Mouse (Mus musculus): ENCODE data around the gene Myh14. TPM values are rescaled to one million over a fixed set of nuclear protein-coding genes. Genes with fewer than 3 reads are reported as not detected.

Gene Myh14
- polyA plus RNA-seq, 1 experiment from 2014 or later, result 1.8 TPM

GRCm38 (mm10) chr7:44645951-44646350 lies 24.7 kb downstream of the Myh14 start:
- H3K27me3 ChIP-seq (ENCODE audit: poor library complexity, severe bottlenecking), result peaks cover 60% of the 10 kb centered on the region
- peak overlapping the region; percentile 16; the same call in 1 of the 2 replicates for H3K4me3 ChIP-seq
- 26% methylated on average over 15 of the region's 15 CpGs for WGBS

GRCm38 (mm10) chr7:44645256-44645655 lies 25.4 kb downstream of the Myh14 start:
- no peak for DNase-seq (ENCODE audit: extremely low spot score, low spot score)
- Histone ChIP-seq H3K9me3 (no peaks in the 10 kb centered on the region), H3K4me1 (peaks cover 14% of the 10 kb centered on the region), H3K4me3 (no peak overlapping the region), H3K27me3 (ENCODE audit: poor library complexity, severe bottlenecking) (peaks cover 67% of the 10 kb centered on the region), H3K27ac (no peak overlapping the region), H3K36me3 (replicated peaks) (no peaks in the 10 kb centered on the region)
- WGBS, result 77% methylated on average over 5 of the region's 5 CpGs

More at GRCm38 (mm10) chr7:44645951-44646350, 24.7 kb downstream of the Myh14 start:
- Histone ChIP-seq H3K27ac (no peak overlapping the region), H3K36me3 (replicated peaks) (no peaks in the 10 kb centered on the region), H3K9me3 (no peaks in the 10 kb centered on the region), H3K4me1 (peaks cover 9% of the 10 kb centered on the region)
- no peak for DNase-seq (ENCODE audit: extremely low spot score, low spot score)

- Histone ChIP-seq H3K27me3 (ENCODE audit: poor library complexity, severe bottlenecking) (peaks cover 92% of the 10 kb centered on the region), H3K27ac (no peak overlapping the region), H3K9me3 (no peaks in the 10 kb centered on the region), H3K4me1 (peaks cover 24% of the 10 kb centered on the region), H3K4me3 (no peak overlapping the region), H3K36me3 (replicated peaks) (no peaks in the 10 kb centered on the region)
- 31% methylated on average over 8 of the region's 8 CpGs for WGBS
- no peak for DNase-seq (ENCODE audit: extremely low spot score, low spot score)
Observed at GRCm38 (mm10) chr7:44641887-44642286, 28.8 kb downstream of the Myh14 start.

- H3K4me3 ChIP-seq, result peak overlapping the region; percentile 35
Observed at GRCm38 (mm10) chr7:44640843-44641605, 29.6 kb downstream of the Myh14 start.

GRCm38 (mm10) chr7:44638663-44639062 lies 32.0 kb downstream of the Myh14 start:
- 2% methylated on average over 16 of the region's 16 CpGs for WGBS
- Histone ChIP-seq H3K36me3 (replicated peaks) (no peaks in the 10 kb centered on the region), H3K9me3 (no peaks in the 10 kb centered on the region), H3K4me3 (peak overlapping the region; percentile 34), H3K4me1 (peaks cover 20% of the 10 kb centered on the region), H3K27me3 (ENCODE audit: poor library complexity, severe bottlenecking) (peaks cover 82% of the 10 kb centered on the region), H3K27ac (no peak overlapping the region)
- DNase-seq (ENCODE audit: extremely low spot score, low spot score), result no peak

More at GRCm38 (mm10) chr7:44640843-44641605, 29.6 kb downstream of the Myh14 start:
- DNase-seq (ENCODE audit: extremely low spot score, low spot score), result no peak
- Histone ChIP-seq H3K4me1 (peaks cover 23% of the 10 kb centered on the region), H3K27me3 (ENCODE audit: poor library complexity, severe bottlenecking) (peaks cover 87% of the 10 kb centered on the region), H3K36me3 (replicated peaks) (no peaks in the 10 kb centered on the region), H3K27ac (peak overlapping the region; percentile 11; the same call in 1 of the 2 replicates), H3K9me3 (no peaks in the 10 kb centered on the region)
- 21% methylated on average over 25 of the region's 25 CpGs for WGBS

GRCm38 (mm10) chr7:44636684-44637083 lies 34.0 kb downstream of the Myh14 start:
- H3K4me1 ChIP-seq, result peaks cover 25% of the 10 kb centered on the region
- no peak for DNase-seq (ENCODE audit: extremely low spot score, low spot score)
- H3K27ac ChIP-seq, result no peak overlapping the region
- H3K27me3 ChIP-seq (ENCODE audit: poor library complexity, severe bottlenecking), result peaks cover 83% of the 10 kb centered on the region
- WGBS, result 89% methylated on average over 9 of the region's 9 CpGs
- H3K36me3 ChIP-seq (replicated peaks), result no peaks in the 10 kb centered on the region
- no peak overlapping the region for H3K4me3 ChIP-seq
- no peaks in the 10 kb centered on the region for H3K9me3 ChIP-seq

- Histone ChIP-seq H3K9me3 (no peaks in the 10 kb centered on the region), H3K27me3 (ENCODE audit: poor library complexity, severe bottlenecking) (peaks cover 56% of the 10 kb centered on the region), H3K4me1 (peaks cover 6% of the 10 kb centered on the region; the same call in 1 of the 2 replicates), H3K36me3 (replicated peaks) (no peaks in the 10 kb centered on the region), H3K27ac (no peak overlapping the region), H3K4me3 (no peak overlapping the region)
- DNase-seq (ENCODE audit: extremely low spot score, low spot score), result no peak
- WGBS, result 11% methylated on average over 15 of the region's 15 CpGs
Observed at GRCm38 (mm10) chr7:44633407-44633806, 37.2 kb downstream of the Myh14 start.

GRCm38 (mm10) chr7:44632676-44633075 lies 38.0 kb downstream of the Myh14 start:
- WGBS, result 29% methylated on average over 13 of the region's 13 CpGs
- Histone ChIP-seq H3K27ac (no peak overlapping the region), H3K4me1 (0 out of 2 replicates have a peak, but pooled peaks cover 5% of the 10 kb centered on the region), H3K36me3 (replicated peaks) (no peaks in the 10 kb centered on the region), H3K9me3 (no peaks in the 10 kb centered on the region), H3K27me3 (ENCODE audit: poor library complexity, severe bottlenecking) (peaks cover 49% of the 10 kb centered on the region), H3K4me3 (no peak overlapping the region)
- DNase-seq (ENCODE audit: extremely low spot score, low spot score), result no peak

- WGBS, result 81% methylated on average over 13 of the region's 13 CpGs
Observed at GRCm38 (mm10) chr7:44630437-44630836, 40.2 kb downstream of the Myh14 start.

GRCm38 (mm10) chr7:44628402-44629034 lies 42.1 kb downstream of the Myh14 start:
- Histone ChIP-seq H3K36me3 (replicated peaks) (no peaks in the 10 kb centered on the region), H3K9me3 (no peaks in the 10 kb centered on the region), H3K27ac (no peak overlapping the region), H3K4me1 (peaks cover 12% of the 10 kb centered on the region; the same call in 1 of the 2 replicates), H3K27me3 (ENCODE audit: poor library complexity, severe bottlenecking) (peaks cover 28% of the 10 kb centered on the region), H3K4me3 (no peak overlapping the region)
- 90% methylated on average over 15 of the region's 15 CpGs for WGBS
- no peak for DNase-seq (ENCODE audit: extremely low spot score, low spot score)

More at GRCm38 (mm10) chr7:44630437-44630836, 40.2 kb downstream of the Myh14 start:
- no peaks in the 10 kb centered on the region for H3K9me3 ChIP-seq
- no peaks in the 10 kb centered on the region for H3K36me3 ChIP-seq (replicated peaks)
- no peak for DNase-seq (ENCODE audit: extremely low spot score, low spot score)
- no peak overlapping the region for H3K4me3 ChIP-seq
- H3K27me3 ChIP-seq (ENCODE audit: poor library complexity, severe bottlenecking), result peaks cover 40% of the 10 kb centered on the region
- H3K4me1 ChIP-seq, result 0 out of 2 replicates have a peak, but pooled peaks cover 5% of the 10 kb centered on the region
- no peak overlapping the region for H3K27ac ChIP-seq

- no peak for DNase-seq (ENCODE audit: extremely low spot score, low spot score)
- H3K36me3 ChIP-seq (replicated peaks), result no peaks in the 10 kb centered on the region
- H3K9me3 ChIP-seq, result peaks cover 3% of the 10 kb centered on the region; the same call in 1 of the 2 replicates
- peaks cover 7% of the 10 kb centered on the region; the same call in 1 of the 2 replicates for H3K4me1 ChIP-seq
- peaks cover 15% of the 10 kb centered on the region; the same call in 1 of the 2 replicates for H3K27me3 ChIP-seq (ENCODE audit: poor library complexity, severe bottlenecking)
- no peak overlapping the region for H3K4me3 ChIP-seq
- WGBS, result 87% methylated on average over 13 of the region's 13 CpGs
- no peak overlapping the region for H3K27ac ChIP-seq
Observed at GRCm38 (mm10) chr7:44626966-44627365, 43.7 kb downstream of the Myh14 start.

- Histone ChIP-seq H3K36me3 (replicated peaks) (no peaks in the 10 kb centered on the region), H3K4me1 (peaks cover 7% of the 10 kb centered on the region; the same call in 1 of the 2 replicates), H3K27me3 (ENCODE audit: poor library complexity, severe bottlenecking) (peaks cover 6% of the 10 kb centered on the region; the same call in 1 of the 2 replicates), H3K4me3 (no peak overlapping the region), H3K9me3 (peaks cover 3% of the 10 kb centered on the region; the same call in 1 of the 2 replicates), H3K27ac (no peak overlapping the region)
- DNase-seq (ENCODE audit: extremely low spot score, low spot score), result no peak
- WGBS, result 62% methylated on average over 1 of the region's 1 CpGs
Observed at GRCm38 (mm10) chr7:44626068-44626385, 44.6 kb downstream of the Myh14 start.
